Mouse (Mus musculus): Measurements from ENCODE around the gene S100a3.

GRCm38 (mm10) chr3:90629298-90629697 lies 68.9 kb downstream of the S100a3 start:
- TF ChIP-seq CTCF (IDR thresholded peaks at IDR 0.05; ENCODE audit: extremely low read depth, insufficient read depth, low read length), result no peak
- no peak for TF ChIP-seq POLR2A (IDR thresholded peaks at IDR 0.05; ENCODE audit: extremely low read depth, insufficient read depth, low read length)

Measured in cortical plate, adult 2 months (tissue).